In the genomic region with DNA sequence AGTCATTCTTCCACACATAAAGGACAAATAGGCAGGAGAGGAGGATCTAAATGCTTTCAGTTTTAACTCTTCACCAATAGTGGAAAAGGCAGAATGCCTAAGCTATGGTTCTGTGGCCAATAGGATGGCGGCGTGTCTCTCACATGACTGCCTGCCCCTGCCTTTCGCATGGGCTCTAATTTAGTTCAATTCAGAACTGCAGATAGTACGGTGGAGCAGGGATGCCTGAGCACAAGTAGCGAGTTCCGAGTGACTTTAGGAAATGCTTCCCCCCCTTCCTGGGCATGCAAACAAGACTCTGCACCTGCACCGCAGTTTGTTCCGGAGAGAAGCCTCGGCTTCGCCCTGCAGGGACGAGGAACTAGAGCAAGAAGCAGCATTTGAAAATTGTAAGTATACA, we compare ENCODE assay signal across 8 mouse cellular contexts.
DNase-seq lines count a peak whose midpoint lies in the region; ATAC-seq and TF ChIP-seq lines count a peak whose summit lies in the region.

No protein-coding gene starts in this region.

- DNase-seq in R1 (ENCODE audit: low read depth, low spot score) = peak; percentile 45
- peak; percentile 90 to 92 for DNase-seq in cerebellum, postnatal 10 days
- peak; percentile 91 to 95 for DNase-seq in frontal cortex, adult 2 months (ENCODE audit: extremely low spot score in 1 of 2, low spot score in 1 of 2)
- peak; percentile 85 for DNase-seq in hindbrain, embryonic 10.5 days (ENCODE audit: low spot score)
- peak; percentile 84 for DNase-seq in layer of hippocampus, adult 9-10 months (ENCODE audit: low spot score)
- DNase-seq in thymus, adult 18-20 months = peak; percentile 88 to 94

- peak; percentile 75 for TF ChIP-seq POLR2A in olfactory bulb, adult 2 months (IDR thresholded peaks at IDR 0.05; ENCODE audit: insufficient read depth, low read depth, low read length)

- peak overlapping the region; percentile 63 for H3K4me2 ChIP-seq in lung, embryonic 15.5 days

- H3K36me3 ChIP-seq in hindbrain, embryonic 10.5 days = no peaks in the 10 kb centered on the region
- no peaks in the 10 kb centered on the region for H3K36me3 ChIP-seq in lung, embryonic 15.5 days

- peak overlapping the region; percentile 78 for H3K4me3 ChIP-seq in hindbrain, embryonic 10.5 days
- H3K4me3 ChIP-seq in lung, embryonic 15.5 days = peak overlapping the region; percentile 62
- peak overlapping the region; percentile 81 for H3K4me3 ChIP-seq in olfactory bulb, adult 2 months (ENCODE audit: insufficient read depth, low read depth, low read length)

- no peak for TF ChIP-seq CTCF in olfactory bulb, adult 2 months (IDR thresholded peaks at IDR 0.05; ENCODE audit: insufficient read depth, low read depth, low read length)

- peak overlapping the region; percentile 95 for H3K27ac ChIP-seq in hindbrain, embryonic 10.5 days
- peak overlapping the region; percentile 94 for H3K27ac ChIP-seq in lung, embryonic 15.5 days
- H3K27ac ChIP-seq in olfactory bulb, adult 2 months (ENCODE audit: insufficient read depth, low read depth, low read length) = peak overlapping the region; percentile 89

- peak overlapping the region; percentile 68 for H3K9ac ChIP-seq in lung, embryonic 15.5 days

- H3K4me1 ChIP-seq in hindbrain, embryonic 10.5 days (replicated peaks) = peaks cover 27% of the 10 kb centered on the region
- peaks cover 15% of the 10 kb centered on the region for H3K4me1 ChIP-seq in lung, embryonic 15.5 days
- no peaks in the 10 kb centered on the region for H3K4me1 ChIP-seq in olfactory bulb, adult 2 months (ENCODE audit: control insufficient read depth, insufficient read depth, low read length)

- no peaks in the 10 kb centered on the region for H3K27me3 ChIP-seq in hindbrain, embryonic 10.5 days (ENCODE audit: insufficient read depth, poor library complexity, severe bottlenecking)
- H3K27me3 ChIP-seq in lung, embryonic 15.5 days = no peaks in the 10 kb centered on the region

- no peaks in the 10 kb centered on the region for H3K9me3 ChIP-seq in hindbrain, embryonic 10.5 days
- H3K9me3 ChIP-seq in lung, embryonic 15.5 days = no peaks in the 10 kb centered on the region

- ATAC-seq in lung, embryonic 15.5 days (ENCODE audit: borderline replicate concordance, extremely low read depth, low FRiP score, low TSS enrichment) = peak; percentile 96

- WGBS in hindbrain, embryonic 10.5 days = 1% methylated on average over 11 of the region's 11 CpGs
- under 1% methylated on average over 11 of the region's 11 CpGs for WGBS in lung, embryonic 15.5 days
- WGBS in olfactory bulb, adult 2 months = under 1% methylated on average over 11 of the region's 11 CpGs

Comparison
In these comparisons a context has a peak if more than half of its experiments do, and no peak if none do; other contexts are left out.
1. Peak in every context shown above with its lines: DNase-seq, ATAC-seq, H3K4me3 ChIP-seq and H3K27ac ChIP-seq.